Mouse (Mus musculus) MEL-GATA-1-ER (cell line): ENCODE measurements around the gene Prpf40a.
A peak's percentile ranks its signal among the peaks of the same experiment; 100 is the strongest.

Experiments used
- DNase-seq: peaks from one replicate; pipeline ENCODE4 v3.0.0-alpha.2; 2012; ENCODE audit warnings: low read depth; ENCODE audit errors: extremely low read depth

The Prpf40a gene

DNA sequence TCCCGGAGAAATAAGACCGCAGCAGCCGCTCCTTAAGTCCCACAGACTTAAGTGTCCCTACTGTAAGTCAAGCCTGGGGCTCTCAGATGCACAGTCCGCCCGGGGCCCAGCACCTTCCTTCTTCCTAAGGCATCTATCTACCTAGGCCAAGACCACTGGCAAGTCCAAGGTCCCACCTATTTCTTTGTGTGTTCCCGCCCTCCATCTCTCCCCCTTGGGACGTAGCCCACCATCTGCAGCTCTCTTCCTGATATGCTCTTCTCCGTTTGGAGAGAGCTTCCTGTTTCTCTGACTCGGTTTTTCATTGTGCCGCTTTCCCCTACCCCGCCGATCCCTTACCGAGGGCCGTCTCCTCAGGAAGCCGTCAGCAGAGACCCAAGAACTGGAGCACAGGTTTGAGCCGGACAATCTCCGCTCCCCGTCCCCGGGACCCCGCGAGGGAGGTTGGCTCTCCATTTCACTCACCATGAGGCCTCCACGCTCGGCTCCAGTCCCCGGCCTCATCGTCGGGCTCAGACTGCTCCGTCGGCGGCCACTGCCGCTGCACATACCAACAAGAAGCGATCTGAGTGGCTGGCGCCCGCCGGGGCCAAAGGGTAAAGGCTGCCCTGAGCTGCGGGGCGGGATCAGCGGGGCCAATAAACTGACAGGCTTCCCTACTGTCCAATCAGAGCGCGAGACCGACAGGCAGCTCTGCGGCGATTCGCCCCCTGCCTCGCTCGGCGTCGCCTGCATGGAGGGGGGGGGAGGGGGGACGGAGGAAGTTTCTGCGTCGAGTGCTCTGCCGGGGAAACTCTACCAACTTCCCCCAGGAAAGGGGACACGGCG is at the start of gene Prpf40a:
Prpf40a (minus strand) TSS at position 601 of the 828 bp plus-strand sequence.
- DNase-seq, result peak; percentile 93

DNA sequence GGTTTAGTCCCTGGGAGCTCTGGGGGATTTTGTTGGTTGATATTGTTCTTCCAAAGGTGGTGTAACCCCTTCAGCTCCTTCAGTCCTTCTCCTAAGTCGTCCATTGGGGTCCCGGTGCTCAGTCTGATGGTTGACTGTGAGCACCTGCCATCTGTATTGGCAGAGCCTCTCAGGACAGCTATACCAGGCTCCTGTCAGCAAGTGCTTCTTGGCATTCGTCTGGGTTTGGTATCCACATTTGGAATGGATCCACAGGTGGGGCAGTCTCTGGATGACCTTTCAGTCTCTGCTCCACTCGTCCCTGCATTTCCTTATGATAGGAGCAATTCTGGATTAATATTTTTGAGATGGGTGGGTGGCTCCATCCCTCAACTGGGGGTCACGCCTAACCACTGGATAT is 31.2 kb upstream of the Prpf40a start:
- no peak for DNase-seq

DNA sequence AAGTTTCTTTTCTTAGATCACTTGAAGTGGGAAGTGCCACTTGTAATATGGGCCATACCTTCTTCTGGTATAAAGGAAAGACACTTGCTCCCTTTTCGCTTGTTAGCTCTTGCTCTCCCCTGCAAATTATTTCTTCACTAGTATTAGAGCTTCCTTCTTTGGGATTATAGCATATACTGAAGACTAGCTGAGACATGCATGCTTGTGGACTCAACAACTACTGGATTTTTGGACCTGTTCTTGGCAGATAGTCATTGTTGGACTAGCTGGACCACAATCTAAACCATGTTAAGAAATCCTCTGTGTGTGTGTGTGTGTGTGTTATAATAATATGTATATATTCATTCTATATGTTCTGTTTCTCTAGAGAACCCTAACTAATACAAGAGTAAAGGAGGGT is 22.4 kb upstream of the Prpf40a start:
- DNase-seq, result no peak

DNA sequence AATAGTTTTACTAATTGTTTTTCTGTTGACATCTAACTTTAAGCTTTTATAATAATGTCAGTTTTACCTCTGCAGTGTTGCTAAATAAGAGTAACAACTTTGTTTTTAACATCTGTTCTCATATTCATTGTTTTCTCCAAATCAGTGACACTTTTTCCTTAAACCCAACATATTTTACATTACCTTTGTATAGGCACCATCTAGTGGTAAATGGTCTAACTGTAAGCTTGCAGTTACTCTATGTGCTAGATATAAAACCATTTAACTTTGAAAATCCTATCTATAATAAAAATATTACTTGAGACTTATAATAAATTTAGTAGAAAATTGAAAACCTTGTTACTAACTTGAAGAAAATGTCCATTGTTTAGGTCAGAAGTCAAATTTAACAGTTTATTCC is 15.7 kb upstream of the Prpf40a start:
- DNase-seq, result no peak

DNA sequence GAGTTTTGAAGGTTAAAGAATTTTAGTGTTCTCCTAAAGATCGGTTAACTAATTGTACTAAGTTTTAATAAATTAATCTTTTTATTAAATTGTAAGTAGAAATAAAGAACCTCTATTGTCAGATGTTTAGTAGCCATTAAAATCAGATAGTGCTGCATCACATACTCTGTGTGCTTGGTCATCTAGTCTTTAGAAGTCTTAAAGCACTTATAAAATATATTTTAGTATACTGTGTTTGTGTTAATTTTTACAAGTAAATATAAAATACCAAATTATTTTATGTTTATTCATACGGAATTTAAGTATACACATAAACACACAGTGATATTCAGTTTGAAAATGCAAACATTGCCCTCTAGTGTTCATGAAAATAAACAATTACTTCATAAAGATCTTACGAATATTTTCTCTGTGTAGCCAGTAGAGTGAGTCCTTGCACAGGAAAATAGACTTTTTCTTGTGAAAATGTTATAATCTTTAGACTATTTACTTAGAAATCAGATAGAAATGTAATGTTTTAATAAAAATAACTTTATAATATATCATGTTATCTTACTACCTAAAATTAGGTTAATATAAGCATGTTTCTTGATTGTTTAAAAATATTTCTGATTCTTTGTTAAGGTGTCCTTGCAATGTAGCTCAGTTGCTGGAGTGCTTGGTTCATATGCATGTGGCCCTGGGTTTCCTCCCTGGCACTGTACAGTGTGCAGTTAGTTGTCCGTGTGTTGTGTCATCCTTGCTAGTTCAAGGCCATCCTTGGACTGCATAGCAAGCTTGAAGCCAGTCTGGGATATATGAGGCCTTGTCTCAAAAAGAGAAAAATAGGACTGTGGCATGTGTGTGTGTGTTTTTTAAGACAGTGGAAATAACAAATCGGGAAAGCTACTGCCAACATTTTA is 13.5 kb upstream of the Prpf40a start:
- DNase-seq, result peak; percentile 38

DNA sequence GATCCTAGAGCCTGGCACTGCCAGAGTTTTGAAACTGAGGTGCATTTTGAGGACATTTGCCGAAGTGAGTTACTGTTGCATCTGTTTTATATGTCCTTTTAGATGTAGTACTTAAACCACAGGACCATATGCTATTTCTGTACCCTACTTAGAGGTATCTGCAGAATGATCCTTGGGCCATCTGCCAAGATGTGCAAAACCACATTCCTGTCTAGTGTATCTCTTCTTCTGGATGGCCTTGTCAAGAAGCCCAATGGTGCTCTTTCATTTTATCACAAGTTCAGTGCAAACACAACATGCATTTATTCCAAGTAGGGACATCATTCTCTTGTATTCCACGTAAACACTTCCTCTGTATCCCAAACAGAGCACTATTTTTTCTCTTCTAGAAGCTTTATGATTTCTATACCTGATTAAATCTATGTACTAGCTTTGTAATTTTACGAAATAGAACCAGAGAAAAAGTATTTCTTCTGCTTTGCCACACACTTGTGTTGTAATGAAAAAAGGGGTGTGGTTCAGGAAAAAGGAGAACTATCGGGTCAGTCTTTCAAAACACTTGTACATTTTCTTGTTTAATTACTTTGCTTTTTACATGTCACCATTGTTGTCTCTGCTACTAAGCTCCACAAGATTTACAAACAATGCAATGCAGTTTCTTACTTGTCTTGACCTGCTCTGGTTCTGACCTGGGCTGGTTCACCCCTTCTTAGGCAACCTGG is 9.2 kb upstream of the Prpf40a start:
- peak; percentile 73 for DNase-seq

DNA sequence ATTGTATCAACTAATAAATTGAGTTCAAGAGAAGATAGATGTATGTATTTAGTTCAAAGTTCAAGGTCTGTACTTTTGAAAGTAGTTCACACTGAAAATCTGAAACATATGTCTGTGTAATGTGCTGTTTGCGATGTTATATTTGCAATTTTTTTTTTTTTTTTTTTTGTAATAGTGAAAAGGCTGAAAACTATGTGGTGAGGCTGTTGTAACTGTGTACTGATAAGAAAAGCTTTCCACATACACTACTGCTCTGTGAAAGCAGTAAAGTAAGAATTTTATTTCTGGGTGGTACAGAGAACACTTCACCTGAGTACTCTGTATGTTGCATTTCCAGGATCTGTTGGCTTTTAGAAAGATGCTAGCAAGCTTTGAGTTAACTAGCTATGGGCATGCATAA is 8.1 kb upstream of the Prpf40a start:
- no peak for DNase-seq

DNA sequence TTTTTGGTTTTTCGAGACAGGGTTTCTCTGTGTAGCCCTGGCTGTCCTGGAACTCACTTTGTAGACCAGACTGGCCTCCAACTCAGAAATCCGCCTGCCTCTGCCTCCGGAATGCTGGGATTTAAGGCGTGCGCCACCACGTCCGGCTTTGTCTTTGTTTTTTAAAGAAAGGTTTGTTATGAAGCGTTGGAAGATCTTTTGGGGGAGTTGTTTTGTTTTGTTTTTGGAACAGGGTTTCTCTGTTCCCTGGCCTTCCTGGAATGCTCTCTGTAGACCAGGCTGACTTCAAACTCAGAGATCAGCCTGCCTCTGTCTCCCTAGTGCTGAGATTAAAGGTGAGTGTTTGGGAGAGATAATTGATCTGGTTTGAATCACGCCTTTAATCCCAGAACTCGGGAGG is 5.3 kb upstream of the Prpf40a start:
- no peak for DNase-seq

DNA sequence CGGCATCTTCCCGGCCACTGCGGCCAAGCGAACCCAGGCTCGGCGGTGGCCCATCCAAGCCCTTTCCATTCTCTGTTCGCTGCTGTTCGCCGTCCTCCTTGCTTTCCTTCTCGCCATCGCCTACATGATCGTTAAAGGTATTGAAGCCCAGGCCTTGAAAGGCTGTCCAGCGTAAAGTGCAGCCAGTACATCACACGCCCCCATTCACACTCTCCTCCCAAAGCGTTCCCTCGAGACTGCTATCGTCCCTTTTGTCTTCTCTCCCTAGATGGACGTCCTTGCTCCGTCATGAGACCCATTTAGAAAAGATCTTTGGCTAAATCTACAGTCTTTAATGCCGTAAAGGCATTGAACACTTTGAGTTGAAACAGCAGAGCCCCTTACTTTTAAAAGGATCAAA is 1.3 kb upstream of the Prpf40a start:
- peak; percentile 33 for DNase-seq

DNA sequence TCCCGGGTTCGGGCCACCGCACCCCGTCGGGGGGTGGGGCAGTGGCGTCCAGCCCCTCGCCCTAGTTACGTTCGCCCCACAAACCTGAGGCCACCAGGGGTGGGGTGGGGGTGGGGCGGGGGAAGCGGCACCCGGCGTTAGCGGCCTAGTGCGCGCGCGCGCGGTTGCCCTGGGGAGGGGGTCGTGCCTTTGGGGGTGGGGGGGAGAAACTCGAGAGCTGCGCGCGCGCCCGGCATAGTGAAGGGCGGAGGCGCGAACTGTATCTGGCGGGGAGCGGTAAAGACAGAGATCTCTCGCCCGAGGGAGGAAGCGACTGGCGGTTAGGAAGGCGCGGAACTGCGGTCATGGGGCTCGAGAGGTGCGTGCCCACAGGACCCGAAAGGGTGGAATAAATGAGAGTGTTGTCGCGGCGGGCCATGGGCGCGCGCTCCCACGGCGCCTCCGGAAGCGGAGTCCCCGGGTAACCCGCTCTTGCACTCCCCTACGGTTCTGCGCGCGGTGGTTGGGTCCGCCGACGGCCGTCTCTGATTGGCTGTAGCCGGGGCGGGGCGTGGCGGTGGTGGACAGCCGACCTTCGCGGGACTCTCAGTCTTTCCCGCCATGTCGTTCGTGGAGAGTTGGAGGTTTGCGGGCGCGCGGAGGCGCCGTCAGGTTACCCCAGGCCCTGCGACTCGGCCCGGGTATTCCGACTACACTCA is 588 bp upstream of the Prpf40a start, which contains the start of gene Arl6ip6:
Arl6ip6 (plus strand) TSS at position 204 of the 698 bp plus-strand sequence.
- DNase-seq, result peak; percentile 70

DNA sequence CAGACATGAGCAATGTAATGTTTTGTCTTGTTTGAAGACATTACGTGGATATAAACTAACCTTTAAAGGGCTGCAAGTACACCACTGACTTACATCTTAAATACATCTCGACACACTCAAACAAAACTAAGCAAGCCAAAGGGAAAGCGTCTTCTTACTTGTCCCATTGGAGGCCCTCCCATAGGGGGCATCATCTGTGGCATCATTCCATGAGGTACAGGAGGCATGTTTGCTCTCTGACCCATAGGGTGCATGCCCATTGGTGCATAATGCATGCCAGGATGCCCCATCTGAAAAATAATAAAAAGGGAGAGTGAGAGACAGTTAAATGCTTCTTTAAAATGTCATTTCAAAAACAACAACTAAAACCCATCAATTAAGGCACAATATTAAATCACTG is 1.3 kb downstream of the Prpf40a start:
- peak; percentile 34 for DNase-seq

DNA sequence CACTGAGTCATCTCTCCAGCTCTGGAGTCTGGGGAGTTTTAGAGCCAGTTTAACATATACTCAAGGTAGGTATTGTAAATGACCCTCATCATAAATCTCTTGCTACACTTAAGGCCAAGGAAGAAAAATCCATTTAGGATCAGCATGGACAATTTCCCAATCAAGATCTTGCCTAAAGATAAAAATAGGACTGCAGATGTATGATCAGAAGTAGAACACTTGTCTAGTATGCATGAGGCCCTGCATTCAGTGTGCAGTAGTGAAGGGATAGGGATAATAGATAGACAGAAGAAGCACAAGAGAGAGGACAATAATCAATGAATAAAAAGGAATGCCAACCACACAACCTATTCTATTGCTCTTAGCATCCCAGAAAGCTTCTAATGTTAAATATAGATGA is 11.2 kb downstream of the Prpf40a start:
- no peak for DNase-seq

DNA sequence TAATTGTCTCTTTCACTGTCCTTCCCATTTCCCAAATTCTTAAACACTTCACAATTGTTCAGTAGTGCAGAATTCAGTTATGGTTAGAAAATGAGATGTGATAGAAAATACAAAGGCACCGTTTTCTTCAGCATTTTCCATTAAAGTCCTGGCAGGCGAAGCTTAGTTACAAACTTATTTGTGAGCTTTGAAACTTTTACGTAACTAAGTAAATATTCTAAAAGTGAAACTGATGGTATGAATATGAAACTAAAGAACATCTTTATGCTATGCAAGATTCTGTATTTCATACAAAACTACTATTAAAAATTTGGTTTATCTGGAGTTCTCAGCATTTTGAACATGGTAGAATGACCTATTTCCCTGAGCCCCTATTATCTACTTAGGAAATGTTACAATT is 12.1 kb downstream of the Prpf40a start:
- DNase-seq, result no peak

DNA sequence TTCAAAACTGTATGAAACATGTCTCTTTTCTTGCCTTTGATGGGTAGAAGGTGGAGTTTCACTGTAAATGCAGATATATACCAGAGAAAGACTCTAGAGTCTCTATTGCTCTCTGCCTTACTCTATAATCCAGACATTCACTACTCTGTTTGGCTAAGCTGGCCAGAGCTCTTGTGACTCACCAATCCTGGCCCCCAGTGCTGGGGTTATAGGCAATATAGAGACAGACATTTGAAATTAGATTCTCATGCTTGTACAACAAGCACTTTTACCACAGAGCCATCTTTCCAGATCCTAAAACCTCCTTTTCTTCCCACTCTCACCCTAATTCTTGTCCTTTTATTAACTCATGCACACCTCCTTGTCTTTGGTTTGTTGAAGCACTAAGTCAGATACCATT is 17.1 kb downstream of the Prpf40a start:
- DNase-seq, result no peak

DNA sequence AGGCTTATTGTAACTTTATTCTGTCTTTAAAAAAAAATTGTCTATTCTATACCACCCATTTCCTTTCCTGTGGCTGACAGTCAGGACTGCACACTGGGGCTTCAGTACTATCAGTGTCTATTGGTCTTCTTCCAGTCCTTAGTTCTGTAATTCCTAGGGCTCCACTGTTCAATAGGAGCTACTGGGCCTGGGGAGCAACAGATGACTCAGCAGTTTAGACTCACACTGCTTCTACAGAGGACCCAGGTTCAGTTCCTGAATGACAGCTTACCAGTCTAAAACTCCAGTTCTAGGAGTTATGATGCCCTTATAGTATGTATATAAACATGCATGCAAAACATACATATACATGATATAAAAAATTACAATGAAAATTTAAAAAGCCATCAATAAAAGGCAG is 44.2 kb downstream of the Prpf40a start:
- DNase-seq, result peak; percentile 6

DNA sequence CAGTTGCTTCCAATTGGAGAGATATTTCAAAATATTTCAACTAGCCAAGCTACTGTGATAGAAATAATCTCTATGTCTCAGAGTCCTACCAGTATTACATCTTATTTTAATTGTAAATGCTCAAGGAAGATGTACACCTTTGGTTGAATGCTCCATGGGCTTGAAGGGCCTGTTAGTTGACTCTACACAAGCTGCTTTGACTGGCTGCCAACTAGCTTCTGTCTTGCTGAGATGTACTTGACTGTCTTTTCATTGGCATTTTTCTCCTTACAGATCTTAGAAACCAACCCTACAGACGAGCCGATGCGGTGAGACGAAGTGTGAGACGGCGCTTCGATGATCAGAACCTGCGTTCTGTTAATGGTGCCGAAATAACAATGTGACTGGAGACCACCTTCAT is 59.5 kb downstream of the Prpf40a start:
- no peak for DNase-seq

DNA sequence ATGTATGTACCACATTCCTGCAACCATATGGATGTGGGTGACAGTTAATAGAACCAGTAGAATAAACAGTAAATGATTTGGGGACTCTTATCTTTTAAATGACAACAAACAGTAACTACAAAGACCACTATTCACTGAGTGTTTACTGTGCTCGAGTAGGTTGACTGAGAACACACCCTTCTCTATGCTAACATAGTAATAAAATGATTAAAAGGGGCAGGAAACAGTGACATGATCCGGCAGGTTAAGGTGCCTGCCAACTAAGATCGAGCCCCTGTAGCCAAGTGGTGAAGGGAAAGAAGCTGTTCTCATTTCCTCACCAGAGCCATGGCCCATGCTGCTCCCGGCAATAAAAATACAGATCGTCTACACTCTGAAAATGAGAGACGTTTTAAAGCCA is 62.0 kb downstream of the Prpf40a start:
- no peak for DNase-seq

DNA sequence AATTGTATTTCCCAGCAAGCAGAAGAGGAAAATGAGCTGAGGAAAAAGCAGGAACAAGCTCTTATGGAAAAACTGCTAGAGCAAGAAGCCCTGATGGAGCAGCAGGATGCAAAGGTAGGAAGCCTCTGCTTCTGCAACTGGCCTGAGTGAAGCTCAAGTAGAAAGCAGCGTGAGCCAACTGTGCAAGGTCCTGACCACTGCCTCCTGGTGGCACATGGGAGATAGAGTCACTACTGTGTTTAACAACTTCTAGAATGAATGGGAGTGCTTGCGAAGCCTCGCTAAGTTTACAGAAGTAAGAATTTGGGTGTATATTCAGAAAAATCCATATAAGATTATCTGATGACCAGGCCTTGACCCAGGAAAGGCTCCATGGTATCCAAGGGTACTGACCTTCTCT is 65.1 kb downstream of the Prpf40a start:
- DNase-seq, result no peak

DNA sequence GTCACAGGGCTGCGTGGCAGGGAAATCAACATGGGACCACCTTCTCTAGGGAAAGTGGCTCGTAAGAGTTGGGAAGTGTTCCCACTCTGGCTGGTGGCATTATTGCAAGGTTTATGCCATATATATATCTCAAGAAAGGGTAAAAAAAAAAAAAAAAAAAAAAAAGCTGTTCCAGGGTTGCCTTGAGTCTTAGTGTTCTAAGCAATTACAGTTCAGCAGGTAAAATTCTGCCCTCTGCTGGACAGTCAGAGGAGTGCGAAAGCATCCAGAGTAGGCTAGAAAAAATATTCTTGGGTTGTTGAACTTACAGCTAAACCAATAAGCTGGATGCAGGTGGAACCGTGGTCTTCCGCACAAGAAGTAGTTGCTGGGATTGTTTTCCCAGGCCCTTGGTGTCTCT is 69.3 kb downstream of the Prpf40a start:
- DNase-seq, result peak; percentile 26

DNA sequence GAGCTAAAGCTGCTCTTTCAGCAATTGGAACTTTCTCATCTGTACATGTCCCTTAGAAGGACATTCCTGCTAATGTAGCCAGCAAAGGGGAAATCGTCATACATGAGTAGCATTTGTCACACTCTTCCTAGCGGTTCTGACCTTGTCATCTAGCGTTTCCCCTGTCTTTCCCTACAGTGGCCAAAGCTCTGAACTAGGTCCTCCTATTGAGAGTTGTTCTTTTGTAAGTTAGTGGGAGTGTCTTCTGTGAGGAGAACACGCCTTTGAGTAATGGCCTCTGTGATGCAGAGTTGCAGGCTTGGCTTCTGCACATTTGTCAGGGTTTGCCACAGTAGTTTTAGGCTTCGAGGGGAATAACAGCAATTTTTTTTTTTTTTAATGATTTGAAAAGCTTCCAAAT is 82.5 kb downstream of the Prpf40a start:
- DNase-seq, result no peak

DNA sequence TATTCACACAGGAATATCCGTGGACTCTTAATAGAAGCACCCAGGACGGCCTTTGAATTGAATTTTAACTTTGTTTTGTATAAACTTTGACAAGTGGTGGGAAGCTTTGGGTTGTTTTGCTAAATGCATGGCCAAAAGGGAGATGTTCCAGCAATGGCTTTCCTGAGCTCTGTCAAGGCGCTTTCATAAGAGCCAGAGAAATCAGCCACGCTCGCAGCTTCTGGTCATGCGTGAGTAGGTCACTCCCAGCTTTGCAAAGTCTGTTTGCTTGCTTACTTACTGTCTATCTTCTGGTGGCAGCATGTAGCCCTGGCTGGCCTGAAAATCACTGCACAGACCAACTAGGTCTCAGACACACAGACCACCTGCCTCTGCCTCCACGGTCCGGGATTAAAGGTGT is 84.6 kb downstream of the Prpf40a start:
- DNase-seq, result no peak
